Mouse (Mus musculus): ENCODE measurements around the gene Pde11a. TPM values are rescaled to one million over a fixed set of nuclear protein-coding genes. Genes with fewer than 3 reads are reported as not detected.
A peak's percentile ranks its signal among the peaks of the same experiment; 100 is the strongest.
"Not testable (repeated sequence)": the region's sequence is repeated elsewhere in the genome, so short reads cannot be mapped to it uniquely, and the experiment has no call there.

Pde11a gene
- polyA plus RNA-seq, 1 experiment, result not detected

GRCm38 (mm10) chr2:75983091-75983490 lies 355.5 kb downstream of the Pde11a start:
- DNase-seq, result no peak
- no peak overlapping the region for H3K4me3 ChIP-seq (replicated peaks; ENCODE audit: extremely low read depth, low read depth, low read length)
- no peaks in the 10 kb centered on the region for H3K4me1 ChIP-seq (ENCODE audit: control insufficient read depth, insufficient read depth, low read length)
- WGBS, result 96% methylated on average over 3 of the region's 3 CpGs
- TF ChIP-seq CTCF (IDR thresholded peaks at IDR 0.05; ENCODE audit: insufficient read depth, low read length) (no peak), POLR2A (IDR thresholded peaks at IDR 0.05; ENCODE audit: borderline replicate concordance, extremely low read depth, low read depth, low read length) (no peak)

GRCm38 (mm10) chr2:75982626-75983025 lies 355.9 kb downstream of the Pde11a start:
- no peak overlapping the region for H3K4me3 ChIP-seq (replicated peaks; ENCODE audit: extremely low read depth, low read depth, low read length)
- 97% methylated on average over 4 of the region's 4 CpGs for WGBS
- no peaks in the 10 kb centered on the region for H3K4me1 ChIP-seq (ENCODE audit: control insufficient read depth, insufficient read depth, low read length)
- no peak for DNase-seq
- TF ChIP-seq POLR2A (IDR thresholded peaks at IDR 0.05; ENCODE audit: borderline replicate concordance, extremely low read depth, low read depth, low read length) (no peak), CTCF (IDR thresholded peaks at IDR 0.05; ENCODE audit: insufficient read depth, low read length) (no peak)

- not testable (repeated sequence) for H3K4me1 ChIP-seq (ENCODE audit: control insufficient read depth, insufficient read depth, low read length)
- peak; percentile 76 for DNase-seq
- 3% methylated on average over 34 of the region's 34 CpGs for WGBS
- peak within 1 kb of the TSS; percentile 91 for H3K4me3 ChIP-seq (replicated peaks; ENCODE audit: extremely low read depth, low read depth, low read length)
Measured at GRCm38 (mm10) chr2:75981440-75982081, 357.0 kb downstream of the Pde11a start, which contains the start of gene Ttc30a1. TSS of gene Ttc30a1 (minus strand) at chr2:75981967.

GRCm38 (mm10) chr2:75980933-75981439 lies 357.6 kb downstream of the Pde11a start:
- not testable (repeated sequence) for H3K4me1 ChIP-seq (ENCODE audit: control insufficient read depth, insufficient read depth, low read length); DNase-seq

GRCm38 (mm10) chr2:75977752-75978368 lies 360.7 kb downstream of the Pde11a start, which contains the start of gene Ttc30a2:
TSS of gene Ttc30a2 (minus strand) at chr2:75978170.
- H3K4me3 ChIP-seq (replicated peaks; ENCODE audit: extremely low read depth, low read depth, low read length); DNase-seq: not testable (repeated sequence)
- WGBS, result 37% methylated on average over 19 of the region's 24 CpGs

More at GRCm38 (mm10) chr2:75980933-75981439, 357.6 kb downstream of the Pde11a start:
- 96% methylated on average over 13 of the region's 13 CpGs for WGBS
- not testable (repeated sequence) for H3K4me3 ChIP-seq (replicated peaks; ENCODE audit: extremely low read depth, low read depth, low read length)

GRCm38 (mm10) chr2:75976070-75976469 lies 362.5 kb downstream of the Pde11a start:
- not testable (repeated sequence) for H3K4me3 ChIP-seq (replicated peaks; ENCODE audit: extremely low read depth, low read depth, low read length); H3K4me1 ChIP-seq (ENCODE audit: control insufficient read depth, insufficient read depth, low read length); DNase-seq
- 52% methylated on average over 2 of the region's 2 CpGs for WGBS

More at GRCm38 (mm10) chr2:75977752-75978368, 360.7 kb downstream of the Pde11a start, which contains the start of gene Ttc30a2:
- H3K4me1 ChIP-seq (ENCODE audit: control insufficient read depth, insufficient read depth, low read length), result not testable (repeated sequence)

GRCm38 (mm10) chr2:75974131-75974530 lies 364.4 kb downstream of the Pde11a start:
- DNase-seq, result no peak
- 85% methylated on average over 9 of the region's 9 CpGs for WGBS

GRCm38 (mm10) chr2:75964972-75965371 lies 373.6 kb downstream of the Pde11a start:
- peak; percentile 40 for DNase-seq
- Histone ChIP-seq H3K4me1 (ENCODE audit: control insufficient read depth, insufficient read depth, low read length) (0 out of 2 replicates have a peak, but pooled peaks cover 2% of the 10 kb centered on the region), H3K4me3 (replicated peaks; ENCODE audit: extremely low read depth, low read depth, low read length) (peak overlapping the region; percentile 18)
- TF ChIP-seq CTCF (IDR thresholded peaks at IDR 0.05; ENCODE audit: insufficient read depth, low read length), result peak; percentile 22; the same call in 1 of the 2 replicates
- no peak for TF ChIP-seq POLR2A (IDR thresholded peaks at IDR 0.05; ENCODE audit: borderline replicate concordance, extremely low read depth, low read depth, low read length)
- 17% methylated on average over 5 of the region's 5 CpGs for WGBS

More at GRCm38 (mm10) chr2:75974131-75974530, 364.4 kb downstream of the Pde11a start:
- no peak for TF ChIP-seq CTCF (IDR thresholded peaks at IDR 0.05; ENCODE audit: insufficient read depth, low read length)
- Histone ChIP-seq H3K4me3 (replicated peaks; ENCODE audit: extremely low read depth, low read depth, low read length) (no peak overlapping the region), H3K4me1 (ENCODE audit: control insufficient read depth, insufficient read depth, low read length) (no peaks in the 10 kb centered on the region)

GRCm38 (mm10) chr2:75964512-75964911 lies 374.1 kb downstream of the Pde11a start:
- peak; percentile 59 for DNase-seq
- peak; percentile 66 for TF ChIP-seq CTCF (IDR thresholded peaks at IDR 0.05; ENCODE audit: insufficient read depth, low read length)
- TF ChIP-seq POLR2A (IDR thresholded peaks at IDR 0.05; ENCODE audit: borderline replicate concordance, extremely low read depth, low read depth, low read length), result no peak
- no peak overlapping the region for H3K4me3 ChIP-seq (replicated peaks; ENCODE audit: extremely low read depth, low read depth, low read length)
- 0 out of 2 replicates have a peak, but pooled peaks cover 4% of the 10 kb centered on the region for H3K4me1 ChIP-seq (ENCODE audit: control insufficient read depth, insufficient read depth, low read length)
- 9% methylated on average over 14 of the region's 14 CpGs for WGBS

- H3K4me1 ChIP-seq (ENCODE audit: control insufficient read depth, insufficient read depth, low read length), result 0 out of 2 replicates have a peak, but pooled peaks cover 4% of the 10 kb centered on the region
- WGBS, result 54% methylated on average over 5 of the region's 5 CpGs
- TF ChIP-seq CTCF (IDR thresholded peaks at IDR 0.05; ENCODE audit: insufficient read depth, low read length), result no peak
- TF ChIP-seq POLR2A (IDR thresholded peaks at IDR 0.05; ENCODE audit: borderline replicate concordance, extremely low read depth, low read depth, low read length), result no peak
- H3K4me3 ChIP-seq (replicated peaks; ENCODE audit: extremely low read depth, low read depth, low read length), result no peak overlapping the region
- DNase-seq, result no peak
Measured at GRCm38 (mm10) chr2:75964051-75964450, 374.5 kb downstream of the Pde11a start.
